Comparison of ENCODE assay signal across 10 mouse cellular contexts in the genomic region with DNA sequence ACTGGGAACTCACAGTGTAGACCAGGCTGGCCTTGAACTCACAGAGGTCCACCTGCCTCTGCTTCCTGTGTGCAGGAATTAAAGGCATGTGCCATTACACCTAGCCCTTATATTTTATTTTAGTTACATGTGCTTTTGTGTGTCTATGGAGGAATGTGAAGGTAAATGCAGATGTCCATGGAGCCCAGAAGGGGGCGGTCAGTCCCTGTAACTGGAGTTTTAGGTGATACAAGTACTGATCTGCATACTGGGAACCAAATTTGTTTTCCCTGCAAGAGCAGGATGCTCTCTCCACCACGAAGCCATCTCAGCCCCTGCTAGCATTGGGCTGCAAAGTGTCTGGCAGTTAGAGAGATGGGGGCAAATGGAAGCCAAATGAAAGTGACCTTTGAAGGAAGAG. TPM values are rescaled to one million over a fixed set of nuclear protein-coding genes. Genes with fewer than 3 reads are reported as not detected.
DNase-seq lines count a peak whose midpoint lies in the region; ATAC-seq and TF ChIP-seq lines count a peak whose summit lies in the region.
"Had no signal": no experiment of that assay in that cellular context is flagged by ENCODE, and none has a peak within 500 bp of the region (broad histone marks: within the 10 kb centered on the region; RNA-seq: fewer than 3 reads in every experiment).

No protein-coding gene starts in this region.

- no peak for TF ChIP-seq POLR2A in cortical plate, adult 2 months (IDR thresholded peaks at IDR 0.05; ENCODE audit: extremely low read depth, insufficient read depth, low read length)

- peak; percentile 13 for DNase-seq in gastrocnemius, adult 2 months
- DNase-seq in gastrocnemius, adult 18-20 months (ENCODE audit: low spot score) = no peak
- peak; percentile 70 for DNase-seq in midbrain, postnatal 0 days (ENCODE audit: low spot score)
- DNase-seq in midbrain, embryonic 11.5 days (ENCODE audit: low spot score, missing footprints) = no peak
- peak; percentile 59 for DNase-seq in stomach, postnatal 0 days (ENCODE audit: low spot score)
- DNase-seq in gastrocnemius, postnatal 14 days = no peak
- no peak for DNase-seq in layer of hippocampus, adult 9-11 months
- DNase-seq: cerebellum, adult 11-12 months; lung, postnatal 14 days had no signal

- no peak for TF ChIP-seq EP300 in stomach, postnatal 0 days (optimal IDR thresholded peaks at IDR 0.05)

- no peaks in the 10 kb centered on the region for H3K27me3 ChIP-seq in midbrain, postnatal 0 days (ENCODE audit: insufficient read depth, low read length)
- no peaks in the 10 kb centered on the region for H3K27me3 ChIP-seq in midbrain, embryonic 11.5 days (ENCODE audit: control insufficient read depth, insufficient read depth, low read length)
- no peaks in the 10 kb centered on the region for H3K27me3 ChIP-seq in stomach, postnatal 0 days (ENCODE audit: control insufficient read depth, insufficient read depth, low read length)

- no peak overlapping the region for H3K4me2 ChIP-seq in midbrain, postnatal 0 days (ENCODE audit: low read depth, low read length, poor library complexity, severe bottlenecking)
- no peak overlapping the region for H3K4me2 ChIP-seq in midbrain, embryonic 11.5 days
- no peak overlapping the region for H3K4me2 ChIP-seq in stomach, postnatal 0 days (replicated peaks; ENCODE audit: low read depth)

- H3K36me3 ChIP-seq in midbrain, postnatal 0 days (ENCODE audit: insufficient read depth, low read length) = 0 out of 2 replicates have a peak, but pooled peaks cover 8% of the 10 kb centered on the region
- no peaks in the 10 kb centered on the region for H3K36me3 ChIP-seq in midbrain, embryonic 11.5 days (ENCODE audit: control insufficient read depth, insufficient read depth, low read length)
- no peaks in the 10 kb centered on the region for H3K36me3 ChIP-seq in stomach, postnatal 0 days (ENCODE audit: control insufficient read depth, insufficient read depth, low read length)

- ATAC-seq in midbrain, postnatal 0 days (ENCODE audit: low FRiP score) = no peak
- no peak for ATAC-seq in midbrain, embryonic 11.5 days (ENCODE audit: low FRiP score)
- ATAC-seq in stomach, postnatal 0 days (ENCODE audit: low FRiP score, low TSS enrichment) = no peak

- 16% methylated on average over 2 of the region's 2 CpGs for WGBS in midbrain, postnatal 0 days
- 24% methylated on average over 2 of the region's 2 CpGs for WGBS in midbrain, embryonic 11.5 days
- WGBS in stomach, postnatal 0 days = 20% methylated on average over 2 of the region's 2 CpGs

- peaks cover 13% of the 10 kb centered on the region; the same call in 1 of the 2 replicates for H3K4me1 ChIP-seq in midbrain, postnatal 0 days (ENCODE audit: insufficient read depth, low read length)
- H3K4me1 ChIP-seq in midbrain, embryonic 11.5 days (ENCODE audit: control insufficient read depth, insufficient read depth, low read length) = peaks cover 17% of the 10 kb centered on the region
- peaks cover 3% of the 10 kb centered on the region; the same call in 1 of the 2 replicates for H3K4me1 ChIP-seq in cortical plate, adult 2 months (ENCODE audit: control insufficient read depth, insufficient read depth, low read length)
- no peaks in the 10 kb centered on the region for H3K4me1 ChIP-seq in stomach, postnatal 0 days (replicated peaks; ENCODE audit: control insufficient read depth, insufficient read depth)

- H3K27ac ChIP-seq in gastrocnemius, adult 2 months = no peak overlapping the region
- H3K27ac ChIP-seq in midbrain, postnatal 0 days (ENCODE audit: low read depth, low read length) = no peak overlapping the region
- H3K27ac ChIP-seq in midbrain, embryonic 11.5 days (ENCODE audit: low read depth, low read length) = no peak overlapping the region
- H3K27ac ChIP-seq in cortical plate, adult 2 months (ENCODE audit: insufficient read depth, low read length) = no peak overlapping the region
- H3K27ac ChIP-seq in stomach, postnatal 0 days (replicated peaks) = no peak overlapping the region

- no peak overlapping the region for H3K4me3 ChIP-seq in gastrocnemius, adult 2 months
- no peak overlapping the region for H3K4me3 ChIP-seq in midbrain, postnatal 0 days (ENCODE audit: low read depth, low read length)
- H3K4me3 ChIP-seq in midbrain, embryonic 11.5 days (ENCODE audit: low read depth, low read length) = no peak overlapping the region
- no peak overlapping the region for H3K4me3 ChIP-seq in cortical plate, adult 2 months (ENCODE audit: insufficient read depth, low read length)
- H3K4me3 ChIP-seq in stomach, postnatal 0 days (ENCODE audit: low read depth, low read length) = no peak overlapping the region

- no peak overlapping the region for H3K9ac ChIP-seq in midbrain, postnatal 0 days (replicated peaks; ENCODE audit: low read length, poor library complexity, severe bottlenecking)
- no peak overlapping the region for H3K9ac ChIP-seq in midbrain, embryonic 11.5 days (ENCODE audit: low read length)
- H3K9ac ChIP-seq in stomach, postnatal 0 days (ENCODE audit: low read length) = no peak overlapping the region

- H3K9me3 ChIP-seq in midbrain, postnatal 0 days (ENCODE audit: low read length) = no peaks in the 10 kb centered on the region
- no peaks in the 10 kb centered on the region for H3K9me3 ChIP-seq in midbrain, embryonic 11.5 days (ENCODE audit: control insufficient read depth, low read length)
- no peaks in the 10 kb centered on the region for H3K9me3 ChIP-seq in stomach, postnatal 0 days (ENCODE audit: control insufficient read depth, low read length)

- peak; percentile 45; the same call in 1 of the 2 replicates for TF ChIP-seq CTCF in gastrocnemius, adult 2 months (IDR thresholded peaks at IDR 0.05)
- peak; percentile 71 for TF ChIP-seq CTCF in midbrain, postnatal 0 days (IDR thresholded peaks at IDR 0.05)
- TF ChIP-seq CTCF in cortical plate, adult 2 months (IDR thresholded peaks at IDR 0.05; ENCODE audit: extremely low read depth, insufficient read depth, low read length) = peak; percentile 56
- TF ChIP-seq CTCF in stomach, postnatal 0 days (IDR thresholded peaks at IDR 0.05; ENCODE audit: low read depth) = peak; percentile 79

- intact Hi-C loops in gastrocnemius, adult 2 months (cut with DNase I) = no loop called here
- intact Hi-C loops in gastrocnemius, postnatal 14 days (cut with DNase I; ENCODE audit: low total_unique reads) = loop anchor here (5.0 kb wide), 1 partner anchor 37 kb away; no protein-coding TSS in a partner anchor

RNA-seq across cellular contexts. Expression of a gene that starts 2.5 kb away (rescaled TPM):
- total RNA-seq in gastrocnemius, adult 2 months (2021) = 100 to 1,000 TPM; 316 to 321 TPM
- 100 to 1,000 TPM; 325 to 344 TPM for total RNA-seq in gastrocnemius, adult 18-20 months (2021)
- total RNA-seq in midbrain, postnatal 0 days (2014; rRNA removed) = 129 and 162 TPM in 2 replicates
- 766 and 825 TPM in 2 replicates for polyA plus RNA-seq in midbrain, postnatal 0 days (2015; fragmentation: Nextera tagmentation; extraction: Ambion mirVana)
- polyA plus RNA-seq in midbrain, embryonic 11.5 days (2014; fragmentation: Nextera tagmentation; extraction: Ambion mirVana) = 819 and 852 TPM in 2 replicates
- 206 and 214 TPM in 2 replicates for polyA plus RNA-seq in cortical plate, adult 2 months (2012; rRNA removed)
- 416 and 424 TPM in 2 replicates for polyA plus RNA-seq in stomach, postnatal 0 days (2015; fragmentation: Nextera tagmentation; extraction: Ambion mirVana)
- 100 to 1,000 TPM; 184 to 190 TPM for total RNA-seq in gastrocnemius, postnatal 14 days (2021)

RNA-seq across cellular contexts. Expression of a gene that starts 2.6 kb away (rescaled TPM):
- 1 to 10 TPM; 6.5 to 7.9 TPM for total RNA-seq in gastrocnemius, adult 2 months (2021)
- total RNA-seq in gastrocnemius, adult 18-20 months (2021) = 1 to 10 TPM; 7.9 to 8.1 TPM
- 6.9 and 7.4 TPM in 2 replicates for total RNA-seq in midbrain, postnatal 0 days (2014; rRNA removed)
- polyA plus RNA-seq in midbrain, postnatal 0 days (2015; fragmentation: Nextera tagmentation; extraction: Ambion mirVana) = 4.8 and 7.1 TPM in 2 replicates
- 11.4 and 14.2 TPM in 2 replicates for polyA plus RNA-seq in midbrain, embryonic 11.5 days (2014; fragmentation: Nextera tagmentation; extraction: Ambion mirVana)
- 6.2 and 6.3 TPM in 2 replicates for polyA plus RNA-seq in cortical plate, adult 2 months (2012; rRNA removed)
- 8.9 and 9.9 TPM in 2 replicates for polyA plus RNA-seq in stomach, postnatal 0 days (2015; fragmentation: Nextera tagmentation; extraction: Ambion mirVana)
- 1 to 10 TPM; 7.3 to 7.8 TPM for total RNA-seq in gastrocnemius, postnatal 14 days (2021)

RNA-seq across cellular contexts. Expression of a gene that starts 10.3 kb away (rescaled TPM):
- total RNA-seq in gastrocnemius, adult 2 months (2021) = 1 to 10 TPM in 1 of 2 experiments, under 1 TPM in 1; 0.54 to 1.1 TPM
- 1 to 10 TPM in 1 of 2 experiments, under 1 TPM in 1; 0.68 to 1.4 TPM for total RNA-seq in gastrocnemius, adult 18-20 months (2021)
- 64.8 and 73.2 TPM in 2 replicates for total RNA-seq in midbrain, postnatal 0 days (2014; rRNA removed)
- polyA plus RNA-seq in midbrain, postnatal 0 days (2015; fragmentation: Nextera tagmentation; extraction: Ambion mirVana) = 10.2 and 11.1 TPM in 2 replicates
- polyA plus RNA-seq in midbrain, embryonic 11.5 days (2014; fragmentation: Nextera tagmentation; extraction: Ambion mirVana) = 17.1 and 17.7 TPM in 2 replicates
- 30.1 and 30.2 TPM in 2 replicates for polyA plus RNA-seq in cortical plate, adult 2 months (2012; rRNA removed)
- polyA plus RNA-seq in stomach, postnatal 0 days (2015; fragmentation: Nextera tagmentation; extraction: Ambion mirVana) = 3.0 and 3.7 TPM in 2 replicates
- 1 to 10 TPM; 2.1 to 3.8 TPM for total RNA-seq in gastrocnemius, postnatal 14 days (2021)

RNA-seq across cellular contexts. Expression of a gene that starts 11.0 kb away (rescaled TPM):
- total RNA-seq in gastrocnemius, adult 2 months (2021) = 1 to 10 TPM; 8.0 to 8.5 TPM
- total RNA-seq in gastrocnemius, adult 18-20 months (2021) = 1 to 10 TPM; 8.9 to 9.2 TPM
- 34.7 and 35.1 TPM in 2 replicates for total RNA-seq in midbrain, postnatal 0 days (2014; rRNA removed)
- polyA plus RNA-seq in midbrain, postnatal 0 days (2015; fragmentation: Nextera tagmentation; extraction: Ambion mirVana) = 32.9 and 34.7 TPM in 2 replicates
- 21.7 and 25.0 TPM in 2 replicates for polyA plus RNA-seq in midbrain, embryonic 11.5 days (2014; fragmentation: Nextera tagmentation; extraction: Ambion mirVana)
- polyA plus RNA-seq in cortical plate, adult 2 months (2012; rRNA removed) = 36.4 and 37.1 TPM in 2 replicates
- 10.8 and 11.3 TPM in 2 replicates for polyA plus RNA-seq in stomach, postnatal 0 days (2015; fragmentation: Nextera tagmentation; extraction: Ambion mirVana)
- total RNA-seq in gastrocnemius, postnatal 14 days (2021) = 1 to 10 TPM; 7.4 to 7.5 TPM

RNA-seq across cellular contexts. Expression of a gene that starts 25.4 kb away (rescaled TPM):
- total RNA-seq in gastrocnemius, adult 2 months (2021) = 10 to 100 TPM; 13.2 TPM
- 10 to 100 TPM; 13.1 to 17.2 TPM for total RNA-seq in gastrocnemius, adult 18-20 months (2021)
- 22.5 and 28.1 TPM in 2 replicates for total RNA-seq in midbrain, postnatal 0 days (2014; rRNA removed)
- 14.8 and 18.6 TPM in 2 replicates for polyA plus RNA-seq in midbrain, postnatal 0 days (2015; fragmentation: Nextera tagmentation; extraction: Ambion mirVana)
- 7.1 and 7.3 TPM in 2 replicates for polyA plus RNA-seq in midbrain, embryonic 11.5 days (2014; fragmentation: Nextera tagmentation; extraction: Ambion mirVana)
- 32.4 and 34.2 TPM in 2 replicates for polyA plus RNA-seq in cortical plate, adult 2 months (2012; rRNA removed)
- polyA plus RNA-seq in stomach, postnatal 0 days (2015; fragmentation: Nextera tagmentation; extraction: Ambion mirVana) = 13.3 and 15.8 TPM in 2 replicates
- 10 to 100 TPM; 10.7 to 11.4 TPM for total RNA-seq in gastrocnemius, postnatal 14 days (2021)

Comparison
In these comparisons a context has a peak if more than half of its experiments do, and no peak if none do; other contexts are left out.
1. DNase-seq: peak in gastrocnemius, adult 2 months (single experiment), midbrain, postnatal 0 days (single experiment) and stomach, postnatal 0 days (single experiment); none in gastrocnemius, adult 18-20 months (single experiment), midbrain, embryonic 11.5 days (single experiment), gastrocnemius, postnatal 14 days (single experiment) and layer of hippocampus, adult 9-11 months (single experiment).
2. RNA of a gene that starts 10.3 kb away (total RNA-seq): 64.8 to 73.2 TPM in midbrain, postnatal 0 days; 2.1 to 3.8 TPM in gastrocnemius, postnatal 14 days, 0.68 to 1.4 TPM in gastrocnemius, adult 18-20 months and 0.54 to 1.1 TPM in gastrocnemius, adult 2 months; every median in the first group is over 10 times any median in the second.
3. Peak in every context shown above with its lines, with median percentiles within 50 percentile points of each other: CTCF ChIP-seq.